Mouse (Mus musculus) liver, embryonic 12.5 days (tissue): ENCODE measurements around the gene Gm38394. TPM values are rescaled to one million over a fixed set of nuclear protein-coding genes. Genes with fewer than 3 reads are reported as not detected.
"Not testable (repeated sequence)": the region's sequence is repeated elsewhere in the genome, so short reads cannot be mapped to it uniquely, and the experiment has no call there.

Source experiments
- ATAC-seq: fragments of 200-750 bp; cut with Nextera tagmentation; 2 replicates; pipeline ENCODE4 v1.8.0; 2017; ENCODE audit warnings: moderate number of reproducible peaks, mild to moderate bottlenecking, moderate library complexity
- H3K27ac ChIP-seq: fragments of 300-500 bp; sonication (generic); 2 replicates; pipeline ENCODE4 v1.5.1; 2016; ENCODE audit warnings: mild to moderate bottlenecking
- H3K27me3 ChIP-seq: fragments of 300-500 bp; sonication (generic); replicated peaks from 2 replicates; pipeline ENCODE4 v1.6.1; 2016; ENCODE audit warnings: mild to moderate bottlenecking, moderate library complexity
- H3K36me3 ChIP-seq: fragments of 300-500 bp; sonication (generic); 2 replicates; pipeline ENCODE4 v1.6.1; 2016; ENCODE audit warnings: mild to moderate bottlenecking, moderate library complexity
- H3K4me1 ChIP-seq: fragments of 300-500 bp; sonication (generic); 2 replicates; pipeline ENCODE4 v1.6.1; 2016
- H3K4me2 ChIP-seq: fragments of 300-500 bp; sonication (generic); 2 replicates; pipeline ENCODE4 v1.6.1; 2016; ENCODE audit warnings: mild to moderate bottlenecking, moderate library complexity
- H3K4me3 ChIP-seq: fragments of 300-500 bp; sonication (generic); 2 replicates; pipeline ENCODE4 v1.5.1; 2016; ENCODE audit warnings: mild to moderate bottlenecking, moderate library complexity
- H3K9ac ChIP-seq: fragments of 300-500 bp; sonication (generic); 2 replicates; pipeline ENCODE4 v1.6.1; 2016; ENCODE audit warnings: mild to moderate bottlenecking, moderate library complexity
- H3K9me3 ChIP-seq: fragments of 300-500 bp; sonication (generic); replicated peaks from 2 replicates; pipeline ENCODE4 v1.6.1; 2016; ENCODE audit warnings: mild to moderate bottlenecking, moderate library complexity
- WGBS: fragments of 180-500 bp; shearing (Covaris S2); methylation state at CpG from one replicate; pipeline ENCODE4 v1.1.7; 2016; ENCODE audit not compliant: insufficient replicate concordance; 5-methylcytosine and 5-hydroxymethylcytosine counted together
- polyA plus RNA-seq: library from polyadenylated mRNA; unstranded; fragments of >200 nt; fragmentation: Nextera tagmentation; extraction: Ambion mirVana; gene quantifications from 2 replicates; pipeline ENCODE4 v1.2.1, GENCODE M21; 2016

The Gm38394 gene
- polyA plus RNA-seq, 1 experiment from 2014 or later, result 2.0 TPM

DNA sequence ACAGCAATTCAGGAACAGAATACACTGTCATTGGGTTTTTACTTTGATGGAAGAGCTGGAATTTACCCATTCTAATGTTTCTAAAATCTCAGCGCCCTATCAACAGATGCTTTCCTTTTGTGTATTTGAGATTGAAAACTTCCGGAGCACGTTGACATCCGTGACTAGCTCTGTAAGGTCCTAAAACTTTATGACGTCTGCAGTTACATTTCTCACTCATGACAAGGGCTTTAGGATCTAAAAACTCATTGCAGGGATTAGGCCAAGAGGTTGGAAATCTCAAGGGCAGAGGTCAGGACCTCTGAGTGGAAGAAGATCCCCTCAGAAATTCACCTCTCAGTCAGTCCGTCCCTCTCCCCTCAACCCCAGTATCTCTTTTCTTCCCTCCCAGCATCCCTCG, 27.2 kb upstream of the Gm38394 start:
- no peaks in the 10 kb centered on the region for H3K9me3 ChIP-seq
- 69% methylated on average over 7 of the region's 7 CpGs for WGBS
- ATAC-seq, result no peak

GRCm38 (mm10) chr1:133685749-133686519, 24.8 kb upstream of the Gm38394 start:
- H3K4me3 ChIP-seq, result no peak overlapping the region
- H3K36me3 ChIP-seq, result no peaks in the 10 kb centered on the region
- no peaks in the 10 kb centered on the region for H3K9me3 ChIP-seq
- peak; percentile 77 for ATAC-seq
- no peak overlapping the region for H3K9ac ChIP-seq
- H3K27me3 ChIP-seq, result 0 out of 2 replicates have a peak, but pooled peaks cover 4% of the 10 kb centered on the region
- H3K4me2 ChIP-seq, result no peak overlapping the region
- 60% methylated on average over 10 of the region's 10 CpGs for WGBS
- no peaks in the 10 kb centered on the region for H3K4me1 ChIP-seq
- H3K27ac ChIP-seq, result peak overlapping the region; percentile 23; the same call in 1 of the 2 replicates

More for the DNA sequence above, 27.2 kb upstream of the Gm38394 start:
- Histone ChIP-seq H3K36me3 (no peaks in the 10 kb centered on the region), H3K4me2 (no peak overlapping the region), H3K27me3 (0 out of 2 replicates have a peak, but pooled peaks cover 1% of the 10 kb centered on the region), H3K9ac (no peak overlapping the region), H3K27ac (no peak overlapping the region), H3K4me1 (no peaks in the 10 kb centered on the region), H3K4me3 (no peak overlapping the region)

- peaks cover 9% of the 10 kb centered on the region; the same call in 1 of the 2 replicates for H3K4me1 ChIP-seq
- H3K27me3 ChIP-seq, result no peaks in the 10 kb centered on the region
- H3K4me3 ChIP-seq, result no peak overlapping the region
- no peak overlapping the region for H3K27ac ChIP-seq
- H3K9ac ChIP-seq, result no peak overlapping the region
- H3K36me3 ChIP-seq, result no peaks in the 10 kb centered on the region
- 50% methylated on average over 3 of the region's 3 CpGs for WGBS
- ATAC-seq, result no peak
- H3K9me3 ChIP-seq, result no peaks in the 10 kb centered on the region
- H3K4me2 ChIP-seq, result no peak overlapping the region
These were observed 10.7 kb upstream of the Gm38394 start for GRCm38 (mm10) chr1:133671801-133672200.

DNA sequence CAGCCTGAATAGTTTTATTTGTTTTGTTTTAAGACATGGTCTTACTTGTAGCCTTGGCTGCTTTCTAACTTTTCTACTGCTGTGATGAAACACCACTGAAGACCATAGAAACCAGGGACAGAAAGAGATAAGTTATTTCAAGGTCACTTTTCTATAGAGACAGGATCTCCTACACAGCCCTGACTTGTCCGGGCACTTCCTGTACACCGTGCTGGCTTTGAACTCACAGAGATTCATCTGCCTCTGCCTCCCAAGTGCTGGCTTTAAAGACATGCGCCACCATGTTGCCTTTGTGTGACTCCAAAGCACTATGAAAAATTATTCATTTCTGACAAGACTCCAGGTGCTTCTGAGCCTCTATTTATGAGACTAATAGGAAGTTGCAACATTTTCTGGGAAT, 10.1 kb upstream of the Gm38394 start:
- Histone ChIP-seq H3K9ac (no peak overlapping the region), H3K4me2 (no peak overlapping the region), H3K27ac (no peak overlapping the region), H3K9me3 (no peaks in the 10 kb centered on the region), H3K36me3 (no peaks in the 10 kb centered on the region), H3K4me1 (peaks cover 9% of the 10 kb centered on the region; the same call in 1 of the 2 replicates), H3K4me3 (no peak overlapping the region), H3K27me3 (no peaks in the 10 kb centered on the region)
- ATAC-seq, result no peak
- WGBS, result 52% methylated on average over 3 of the region's 3 CpGs

GRCm38 (mm10) chr1:133670776-133671175, 9.7 kb upstream of the Gm38394 start:
- H3K9ac ChIP-seq, result no peak overlapping the region
- H3K27ac ChIP-seq, result no peak overlapping the region
- H3K4me2 ChIP-seq, result no peak overlapping the region
- no peak overlapping the region for H3K4me3 ChIP-seq
- no peaks in the 10 kb centered on the region for H3K27me3 ChIP-seq
- ATAC-seq, result no peak
- no peaks in the 10 kb centered on the region for H3K36me3 ChIP-seq
- H3K9me3 ChIP-seq, result no peaks in the 10 kb centered on the region
- H3K4me1 ChIP-seq, result peaks cover 9% of the 10 kb centered on the region; the same call in 1 of the 2 replicates
- WGBS, result 40% methylated on average over 6 of the region's 6 CpGs

- WGBS, result 65% methylated on average over 12 of the region's 12 CpGs
These were observed 9.1 kb upstream of the Gm38394 start for GRCm38 (mm10) chr1:133670190-133670589.

DNA sequence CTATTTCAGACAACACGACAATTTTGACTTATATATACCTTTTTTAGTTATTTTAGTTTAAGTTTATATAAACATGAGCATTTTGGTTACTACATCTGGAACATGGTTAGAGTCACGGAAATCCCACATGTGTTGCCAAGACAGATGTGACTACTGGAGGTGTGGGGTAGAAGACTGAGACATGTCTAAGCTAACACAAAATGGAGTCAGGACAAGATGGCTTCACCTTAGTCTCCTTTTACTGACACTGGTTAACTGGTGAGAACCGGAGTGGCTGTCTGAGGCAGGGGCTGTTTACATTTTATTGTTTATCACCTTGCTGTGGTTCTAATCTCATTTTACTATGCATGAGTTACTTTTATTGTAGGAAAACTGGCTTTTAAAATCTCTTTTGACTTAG, 7.5 kb upstream of the Gm38394 start:
- no peaks in the 10 kb centered on the region for H3K36me3 ChIP-seq
- H3K4me3 ChIP-seq, result no peak overlapping the region
- no peaks in the 10 kb centered on the region for H3K27me3 ChIP-seq
- H3K27ac ChIP-seq, result no peak overlapping the region
- no peak overlapping the region for H3K9ac ChIP-seq
- no peaks in the 10 kb centered on the region for H3K9me3 ChIP-seq
- no peak for ATAC-seq
- H3K4me1 ChIP-seq, result peaks cover 9% of the 10 kb centered on the region; the same call in 1 of the 2 replicates
- no peak overlapping the region for H3K4me2 ChIP-seq
- WGBS, result 80% methylated on average over 3 of the region's 3 CpGs

More at GRCm38 (mm10) chr1:133670190-133670589, 9.1 kb upstream of the Gm38394 start:
- H3K9ac ChIP-seq, result no peak overlapping the region
- no peaks in the 10 kb centered on the region for H3K9me3 ChIP-seq
- H3K27ac ChIP-seq, result no peak overlapping the region
- H3K4me1 ChIP-seq, result peaks cover 9% of the 10 kb centered on the region; the same call in 1 of the 2 replicates
- no peak overlapping the region for H3K4me2 ChIP-seq
- H3K27me3 ChIP-seq, result no peaks in the 10 kb centered on the region
- no peak overlapping the region for H3K4me3 ChIP-seq
- H3K36me3 ChIP-seq, result no peaks in the 10 kb centered on the region
- ATAC-seq, result no peak

DNA sequence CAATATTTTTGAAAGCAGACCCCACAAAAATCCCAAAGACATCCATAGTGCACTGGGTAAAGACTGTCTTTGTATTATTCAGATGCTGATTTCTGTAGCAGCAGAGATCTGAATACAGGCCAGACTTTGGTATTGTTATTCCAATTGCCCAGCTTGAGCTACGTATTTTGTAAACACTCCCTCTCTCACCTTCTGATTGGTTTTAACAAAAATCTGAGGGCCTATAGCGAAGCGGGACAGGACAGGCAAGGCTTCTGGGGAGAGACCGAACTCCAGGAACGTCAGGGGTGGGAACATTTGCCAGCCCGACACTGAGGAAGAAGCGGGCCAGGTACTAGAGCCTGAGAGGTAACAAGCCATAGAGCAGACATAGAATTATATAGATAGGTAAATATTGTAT, 6.6 kb upstream of the Gm38394 start:
- Histone ChIP-seq H3K27me3 (no peaks in the 10 kb centered on the region), H3K4me2 (no peak overlapping the region), H3K36me3 (no peaks in the 10 kb centered on the region), H3K9me3 (no peaks in the 10 kb centered on the region), H3K4me3 (no peak overlapping the region), H3K4me1 (peaks cover 9% of the 10 kb centered on the region; the same call in 1 of the 2 replicates), H3K27ac (no peak overlapping the region), H3K9ac (no peak overlapping the region)
- no peak for ATAC-seq
- 74% methylated on average over 7 of the region's 7 CpGs for WGBS

DNA sequence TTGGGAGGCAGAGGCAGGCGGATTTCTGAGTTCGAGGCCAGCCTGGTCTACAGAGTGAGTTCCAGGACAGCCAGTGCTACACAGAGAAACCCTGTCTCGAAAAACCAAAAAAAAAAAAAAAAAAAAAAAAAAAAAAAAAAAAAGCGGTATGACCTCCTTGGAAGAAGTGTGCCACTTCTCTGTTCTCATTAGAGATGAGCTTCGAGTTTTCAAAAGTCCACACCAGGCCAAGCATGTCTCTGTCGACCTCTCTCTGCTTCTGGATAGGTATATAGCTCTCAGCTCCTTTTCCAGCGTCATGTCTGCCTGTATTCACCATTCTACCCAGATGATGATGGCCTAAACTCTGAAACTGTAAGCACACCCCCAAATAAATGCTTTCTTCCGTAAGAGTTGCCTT, 4.6 kb upstream of the Gm38394 start:
- not testable (repeated sequence) for H3K36me3 ChIP-seq, H3K9ac ChIP-seq, H3K4me1 ChIP-seq, ATAC-seq, H3K4me2 ChIP-seq, H3K27me3 ChIP-seq, H3K9me3 ChIP-seq, H3K4me3 ChIP-seq, H3K27ac ChIP-seq
- 64% methylated on average over 8 of the region's 8 CpGs for WGBS

- peaks cover 15% of the 10 kb centered on the region for H3K4me1 ChIP-seq
- H3K4me2 ChIP-seq, result no peak overlapping the region
- no peaks in the 10 kb centered on the region for H3K9me3 ChIP-seq
- no peak overlapping the region for H3K4me3 ChIP-seq
- H3K27ac ChIP-seq, result peak overlapping the region; percentile 50
- peaks cover 4% of the 10 kb centered on the region for H3K36me3 ChIP-seq
- 64% methylated on average over 11 of the region's 11 CpGs for WGBS
- H3K27me3 ChIP-seq, result no peaks in the 10 kb centered on the region
- no peak overlapping the region for H3K9ac ChIP-seq
- ATAC-seq, result no peak
These were observed 3.3 kb upstream of the Gm38394 start for GRCm38 (mm10) chr1:133664203-133664970.

DNA sequence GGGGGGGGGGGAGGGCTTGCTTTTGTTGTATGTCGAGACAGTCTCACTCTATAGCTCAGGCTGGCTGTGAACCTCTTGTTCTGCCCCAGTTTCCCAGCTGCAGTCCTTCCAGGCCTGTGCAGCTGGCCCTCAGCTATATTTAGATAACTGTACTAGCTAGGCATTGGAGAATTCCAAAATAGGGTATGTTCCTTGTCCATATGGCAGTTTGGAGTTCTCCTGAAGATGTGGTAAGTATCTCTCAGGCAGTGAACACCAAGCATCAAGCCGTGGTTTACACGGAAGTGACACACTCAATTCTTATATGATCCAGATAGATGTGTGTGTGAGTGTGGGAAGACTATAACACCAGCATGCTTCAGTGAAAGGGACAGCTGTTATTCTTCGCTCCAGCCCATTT, 2.3 kb upstream of the Gm38394 start:
- 75% methylated on average over 4 of the region's 4 CpGs for WGBS
- H3K27me3 ChIP-seq, result no peaks in the 10 kb centered on the region
- ATAC-seq, result no peak
- H3K4me2 ChIP-seq, result no peak overlapping the region
- H3K27ac ChIP-seq, result no peak overlapping the region
- H3K9me3 ChIP-seq, result no peaks in the 10 kb centered on the region
- H3K4me3 ChIP-seq, result no peak overlapping the region
- peaks cover 13% of the 10 kb centered on the region for H3K36me3 ChIP-seq
- peaks cover 25% of the 10 kb centered on the region for H3K4me1 ChIP-seq
- no peak overlapping the region for H3K9ac ChIP-seq

DNA sequence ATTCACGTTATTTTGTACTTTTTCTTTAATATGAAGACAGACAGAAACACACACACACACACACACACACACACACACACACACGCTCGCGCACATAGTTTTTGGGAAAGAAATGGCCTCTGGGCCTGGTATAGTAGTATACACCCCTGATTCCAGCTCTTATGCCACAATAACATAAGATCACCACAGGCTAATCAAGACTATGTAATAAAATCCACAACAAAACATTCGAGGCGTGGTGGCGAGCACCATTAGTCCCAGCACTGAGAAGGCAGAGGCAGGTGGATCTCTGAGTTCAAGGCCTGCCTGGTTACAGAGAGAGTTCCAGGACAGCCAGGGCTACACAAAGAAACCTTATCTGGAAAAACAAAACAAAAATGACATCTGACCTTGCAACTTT, 1.8 kb upstream of the Gm38394 start:
- Histone ChIP-seq H3K4me2 (no peak overlapping the region), H3K27ac (no peak overlapping the region), H3K36me3 (peaks cover 18% of the 10 kb centered on the region), H3K9me3 (no peaks in the 10 kb centered on the region), H3K9ac (no peak overlapping the region), H3K4me3 (no peak overlapping the region), H3K4me1 (peaks cover 30% of the 10 kb centered on the region), H3K27me3 (no peaks in the 10 kb centered on the region)
- 87% methylated on average over 7 of the region's 7 CpGs for WGBS
- ATAC-seq, result no peak
